Mouse (Mus musculus): ENCODE measurements around the gene Tomm6. TPM values are rescaled to one million over a fixed set of nuclear protein-coding genes. Genes with fewer than 3 reads are reported as not detected.

The Tomm6 gene
- 100 to 1,000 TPM; 120 to 121 TPM for total RNA-seq (2021)
- long read RNA-seq, experiment 1, transcript Tomm6-201 (3 exons, 594 nt) = minor isoform, 19 of 246 reads
- long read RNA-seq, experiment 1, transcript Tomm6-202 (3 exons, 749 nt) = major isoform, 218 of 246 reads
- long read RNA-seq, experiment 1, partial matches to known transcripts = 1 of 246 reads
- long read RNA-seq, experiment 1, other reads (novel, unspliced or antisense) = 7 of 246 reads
- long read RNA-seq, experiment 2, transcript Tomm6-201 (3 exons, 594 nt) = minor isoform, 14 of 169 reads
- long read RNA-seq, experiment 2, transcript Tomm6-202 (3 exons, 749 nt) = major isoform, 154 of 169 reads
- long read RNA-seq, experiment 2, partial matches to known transcripts = 0 of 169 reads
- long read RNA-seq, experiment 2, other reads (novel, unspliced or antisense) = 1 of 169 reads

DNA sequence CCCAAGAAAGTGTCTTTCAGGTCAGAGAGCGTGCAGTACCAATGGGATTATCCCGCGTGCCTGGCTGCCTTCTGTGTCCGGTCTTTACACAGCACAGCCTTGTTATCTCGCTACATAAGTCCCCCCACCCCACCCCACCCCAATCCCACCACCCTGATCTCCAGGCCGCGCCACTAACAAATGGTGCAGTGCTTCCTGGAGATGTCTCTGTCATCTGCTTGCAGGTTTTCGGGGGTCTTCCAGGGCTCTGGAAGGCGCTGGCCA, at the start of gene Tomm6:
Gene Tomm6, minus strand, starts transcription at position 43 of the 264 bp plus-strand sequence.
- DNase-seq = no peak

DNA sequence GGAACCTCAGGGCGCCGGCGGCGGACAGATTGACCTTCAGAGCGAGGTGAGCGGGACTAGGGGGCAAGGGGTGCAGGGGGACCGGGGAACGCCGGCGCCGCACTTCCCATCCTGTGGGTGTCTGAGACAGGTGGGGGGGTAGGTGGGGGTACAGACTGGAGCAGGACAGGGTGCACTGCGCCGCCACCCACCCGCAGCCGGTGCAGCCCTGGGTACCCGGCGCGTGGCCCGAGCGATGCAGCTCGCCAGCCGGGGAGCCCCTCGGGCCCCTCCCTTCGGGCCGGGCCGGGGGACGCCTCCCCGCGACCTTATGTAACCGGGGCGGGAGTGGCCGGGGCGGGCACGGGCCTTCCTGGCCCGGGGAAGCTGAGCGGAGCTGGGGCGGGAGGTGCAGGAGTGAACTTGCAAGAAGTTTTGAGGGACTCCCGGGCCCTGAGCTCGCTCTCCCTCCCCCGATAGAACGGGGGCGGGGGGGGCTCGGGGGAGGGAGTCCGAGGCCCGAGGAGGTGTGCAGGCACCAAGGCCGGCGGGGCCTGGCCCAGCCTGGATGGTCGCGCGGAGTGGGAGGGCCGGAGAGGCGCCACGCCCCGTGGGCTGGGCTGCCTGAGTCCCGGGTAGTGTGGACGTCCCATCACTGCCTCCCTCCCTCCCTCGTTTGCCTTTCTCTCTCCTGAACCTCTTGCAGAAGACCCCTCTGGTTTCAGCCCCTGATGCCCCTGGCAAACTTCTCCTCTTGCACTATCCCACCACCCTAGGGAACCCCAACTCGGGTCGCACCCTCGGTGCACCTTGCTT, 49.3 kb upstream of the Tomm6 start:
- DNase-seq = peak; percentile 97

DNA sequence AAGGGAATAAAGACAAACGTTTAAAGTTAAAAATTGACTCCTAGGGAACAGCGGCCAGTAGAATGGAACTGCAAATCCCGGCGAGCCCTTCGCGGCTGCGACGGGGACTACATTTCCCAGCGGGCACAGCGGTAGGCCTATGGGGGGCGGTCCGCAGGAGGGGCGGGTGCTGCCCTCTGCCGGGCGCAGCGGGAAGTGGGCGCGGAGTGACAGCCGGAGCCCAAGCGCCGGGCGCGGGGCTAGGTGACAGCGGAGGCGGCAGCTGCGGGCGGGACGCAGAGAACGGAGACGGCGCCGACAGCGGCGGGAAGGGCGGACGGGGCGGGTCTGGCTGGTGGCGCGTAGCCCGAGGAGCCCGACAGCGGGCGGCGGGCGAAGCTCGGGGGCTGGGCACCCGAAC, 48.7 kb upstream of the Tomm6 start, which contains the start of gene Tfeb:
Gene Tfeb, plus strand, starts transcription at position 175 of the 400 bp plus-strand sequence.
- DNase-seq = peak; percentile 96

DNA sequence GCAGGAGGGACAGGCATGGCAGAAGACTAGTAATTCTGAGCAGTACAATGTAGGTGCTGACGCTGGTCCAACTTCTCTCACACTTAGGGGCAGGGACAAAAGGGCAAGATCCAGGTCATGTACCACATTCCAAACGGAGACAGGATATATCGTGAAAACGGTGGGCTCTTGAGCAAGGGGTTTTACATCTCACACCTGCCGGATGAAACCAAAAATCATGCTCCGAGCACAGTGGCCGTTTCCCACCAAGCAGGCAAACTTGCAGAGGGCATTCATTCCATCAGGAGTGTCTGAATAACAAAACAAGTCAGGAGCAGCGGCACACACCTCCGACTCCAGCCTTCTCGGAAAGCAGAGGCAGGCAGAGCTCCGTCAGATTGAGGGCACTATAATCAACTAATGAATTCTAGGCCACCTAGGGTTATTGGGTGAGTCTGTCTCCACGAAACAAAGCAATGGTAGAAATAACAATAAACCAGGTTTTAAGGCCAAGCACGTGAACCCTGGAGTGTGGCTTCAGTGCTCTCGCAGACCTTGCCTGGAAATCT, 47.4 kb upstream of the Tomm6 start:
- no peak for DNase-seq

- DNase-seq = no peak
Measured at GRCm38 (mm10) chr17:47730633-47731575, 42.7 kb upstream of the Tomm6 start.

- DNase-seq = no peak
Measured at GRCm38 (mm10) chr17:47726566-47726965, 38.4 kb upstream of the Tomm6 start, which contains the start of gene Pgc. Pgc (plus strand) TSS chr17:47726842.

DNA sequence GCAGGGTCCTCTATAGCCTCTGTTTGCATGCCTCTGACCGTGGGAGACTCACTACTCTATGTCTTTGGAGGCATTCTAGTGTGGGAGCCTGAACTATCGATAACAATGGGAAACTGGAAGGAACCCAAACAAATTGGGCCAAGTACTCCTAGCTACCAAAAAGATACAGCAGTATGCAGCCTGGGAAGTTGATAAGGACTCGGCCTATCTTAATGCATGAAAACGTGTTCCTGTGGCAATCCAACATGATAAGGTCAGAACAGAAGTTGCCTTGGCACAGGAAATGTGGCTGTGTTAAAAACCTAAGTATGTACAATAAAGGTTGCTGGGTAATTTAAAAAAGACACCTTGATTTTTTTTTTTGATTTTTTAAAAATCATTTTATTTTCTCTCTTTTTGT, 33.0 kb upstream of the Tomm6 start:
- DNase-seq = no peak

DNA sequence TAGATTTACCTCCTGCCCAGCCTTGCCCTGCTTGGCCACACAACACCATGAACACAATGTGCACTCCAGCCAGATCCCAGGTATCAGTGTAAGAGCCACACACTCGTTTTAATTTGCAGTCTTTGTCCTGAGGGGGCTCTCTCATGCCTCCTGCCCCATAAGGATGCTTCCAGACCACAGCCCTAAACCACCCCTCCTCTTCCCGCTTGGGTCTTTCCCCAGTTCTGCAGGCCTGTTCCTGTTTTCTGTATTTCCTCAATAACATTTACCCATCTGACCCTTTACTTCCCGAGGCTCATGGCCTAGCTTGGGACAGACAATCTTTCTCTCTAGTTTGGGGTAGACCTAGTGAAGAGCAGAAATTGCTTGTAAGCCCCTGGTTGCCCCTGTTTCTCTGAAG, 26.9 kb upstream of the Tomm6 start:
- no peak for DNase-seq

DNA sequence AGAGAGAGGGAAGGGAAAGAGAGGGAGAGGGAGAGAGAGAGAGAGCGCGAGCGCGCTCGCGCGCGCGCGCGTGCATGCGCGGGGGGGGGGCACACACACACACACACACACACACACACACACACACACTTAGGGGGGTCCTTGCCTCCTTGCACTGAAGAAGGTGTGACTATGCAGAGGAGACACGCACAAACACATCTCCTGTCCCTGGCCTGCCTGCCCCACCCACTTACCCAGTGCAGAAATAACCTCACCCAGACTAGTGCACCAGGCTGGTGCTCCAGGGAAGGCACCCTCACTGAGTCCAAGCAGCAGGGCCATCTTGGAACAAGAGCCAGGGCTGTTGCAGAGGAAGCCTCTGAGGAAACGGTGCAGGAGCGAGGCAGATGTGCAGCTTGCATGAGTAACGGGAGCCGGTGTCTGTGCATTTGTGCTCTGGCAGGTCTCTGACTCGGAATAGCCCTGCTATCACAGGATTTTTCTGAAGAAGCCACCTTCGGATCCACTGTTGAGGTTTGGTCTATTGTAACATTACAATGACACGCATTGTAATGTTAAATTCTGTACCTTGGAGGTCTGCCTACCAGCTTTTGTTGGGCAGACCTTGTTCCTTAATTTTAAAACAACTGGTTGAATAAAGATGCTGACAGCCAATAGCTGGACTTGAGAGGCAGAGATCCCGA, 24.8 kb upstream of the Tomm6 start:
- DNase-seq = no peak

DNA sequence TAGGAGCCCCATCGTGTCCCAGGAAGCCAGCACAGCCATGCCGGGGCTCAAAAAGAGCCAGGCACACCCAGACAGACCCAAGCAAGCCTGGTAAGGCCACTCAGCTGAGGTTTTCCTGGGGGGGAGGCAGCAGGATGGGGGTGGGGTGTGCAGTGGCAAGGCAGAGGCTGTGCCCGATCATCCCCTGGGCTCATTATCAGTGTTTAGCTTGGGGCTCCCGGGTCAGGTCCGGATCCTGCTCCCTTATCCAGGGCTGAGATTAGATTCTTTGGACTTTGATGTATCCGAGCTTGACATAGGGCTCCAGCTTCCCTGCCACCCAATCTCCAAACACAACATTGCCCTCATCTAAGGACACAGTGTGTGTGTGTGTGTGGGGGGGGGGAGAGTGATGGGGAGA, 23.7 kb upstream of the Tomm6 start:
- no peak for DNase-seq

GRCm38 (mm10) chr17:47710036-47710435, 21.9 kb upstream of the Tomm6 start:
- DNase-seq = no peak

- no peak for DNase-seq
Measured at GRCm38 (mm10) chr17:47708972-47709371, 20.8 kb upstream of the Tomm6 start.

GRCm38 (mm10) chr17:47707961-47708360, 19.8 kb upstream of the Tomm6 start:
- no peak for DNase-seq

DNA sequence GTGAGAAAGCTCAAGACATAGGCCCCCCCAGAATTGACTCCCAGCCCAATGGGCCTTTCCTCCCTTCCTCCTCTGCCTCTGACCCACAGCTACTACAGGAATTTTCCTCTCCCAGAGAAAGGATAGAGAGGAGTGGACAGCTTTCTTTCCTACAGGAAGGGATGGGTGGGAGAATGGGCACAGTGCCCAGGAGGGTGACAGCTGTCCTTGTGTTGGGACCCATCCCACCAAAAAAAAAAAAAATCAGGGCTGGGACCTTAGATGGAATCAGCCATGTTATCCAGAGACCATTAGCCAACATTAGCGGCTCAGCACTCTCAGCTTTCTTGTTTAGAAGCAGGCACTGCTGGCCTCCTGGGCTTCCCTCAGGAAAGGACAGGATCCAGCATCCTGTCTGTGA, 18.0 kb upstream of the Tomm6 start:
- no peak for DNase-seq

DNA sequence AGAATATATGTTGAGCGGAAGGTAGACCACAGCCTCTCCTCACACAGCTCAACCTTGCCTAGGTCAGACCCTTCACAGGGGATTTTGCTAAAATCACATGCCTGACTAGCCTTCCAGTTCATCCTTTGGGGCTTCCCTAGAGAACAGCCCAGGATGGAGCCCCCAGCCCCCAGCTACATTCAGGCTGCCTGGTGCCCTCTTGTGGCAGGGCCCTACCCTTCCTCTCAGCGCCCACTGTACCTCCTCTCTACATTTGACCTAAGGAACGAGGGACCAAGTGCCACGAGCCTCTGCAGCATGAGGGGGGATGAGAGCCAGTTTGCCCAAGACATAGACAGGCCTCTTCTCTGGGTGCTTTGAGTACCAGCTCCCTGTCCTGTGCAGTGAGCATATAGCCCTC, 16.5 kb upstream of the Tomm6 start:
- no peak for DNase-seq

GRCm38 (mm10) chr17:47703556-47703955, 15.4 kb upstream of the Tomm6 start:
- no peak for DNase-seq

GRCm38 (mm10) chr17:47702548-47703345, 14.6 kb upstream of the Tomm6 start:
- DNase-seq = no peak

DNA sequence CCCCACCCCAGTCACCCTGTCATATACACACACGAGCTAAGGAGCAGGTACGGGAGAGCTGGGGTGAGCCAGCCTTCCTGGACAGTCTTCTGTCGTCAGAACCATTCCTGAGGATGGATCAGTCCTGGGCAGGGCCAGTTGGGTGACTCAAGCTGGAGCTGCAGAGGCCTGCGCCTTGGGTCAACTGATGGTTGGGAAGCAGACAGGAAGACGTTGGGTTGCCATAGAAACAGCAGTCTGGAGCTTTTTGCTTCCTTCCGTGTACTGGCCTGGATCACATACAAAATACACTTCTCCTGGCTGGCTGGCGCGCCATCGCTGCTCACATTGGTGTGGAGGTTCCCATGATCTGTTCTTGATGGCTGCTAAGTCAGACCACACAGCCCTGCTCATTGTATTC, 13.6 kb upstream of the Tomm6 start:
- no peak for DNase-seq

DNA sequence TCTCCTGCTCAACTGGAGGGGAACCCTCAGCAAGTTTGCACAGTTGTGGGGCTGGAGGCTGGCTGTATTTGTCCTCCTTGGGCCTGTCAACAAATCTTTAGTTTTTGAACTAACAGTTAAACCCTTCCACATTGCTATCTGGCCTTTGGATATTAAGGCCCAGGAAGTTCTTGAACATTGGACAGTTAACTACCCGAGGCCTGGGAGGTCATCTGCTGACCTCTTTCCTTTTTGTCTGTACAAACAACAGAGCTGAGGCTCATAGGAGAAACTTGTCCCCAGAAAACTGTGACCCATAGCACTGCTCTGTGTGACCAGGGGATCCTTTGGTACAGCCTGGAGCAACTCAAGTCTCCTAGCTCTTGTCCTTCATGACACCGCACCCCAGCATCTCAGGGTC, 10.9 kb upstream of the Tomm6 start:
- DNase-seq = no peak

- no peak for DNase-seq
Measured at GRCm38 (mm10) chr17:47698156-47698555, 10.0 kb upstream of the Tomm6 start.

DNA sequence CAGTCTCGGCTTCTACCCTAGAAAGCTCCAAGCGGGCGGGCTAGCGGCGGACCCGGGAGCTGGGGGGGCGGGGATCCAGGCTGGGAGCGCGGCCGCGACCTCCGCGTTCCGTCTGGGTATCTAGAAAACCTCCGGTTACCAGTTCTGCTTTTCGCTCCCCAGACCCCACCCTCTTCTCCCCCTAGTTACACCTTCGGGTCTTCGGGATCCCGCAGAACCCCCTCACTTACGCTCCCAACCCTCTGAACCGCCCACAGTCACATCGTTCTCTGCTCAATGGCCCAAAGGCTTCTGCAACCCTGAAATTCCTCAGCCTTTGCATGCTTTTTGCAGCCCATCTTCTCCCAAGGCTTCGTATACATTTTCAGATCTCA, 7.1 kb upstream of the Tomm6 start:
- no peak for DNase-seq

Data from gastrocnemius, postnatal 25 days (tissue).